Mouse (Mus musculus): ENCODE data around the gene Prima1. TPM values are rescaled to one million over a fixed set of nuclear protein-coding genes. Genes with fewer than 3 reads are reported as not detected.

Prima1 gene
- polyA plus RNA-seq, 1 experiment from 2014 or later = not detected

GRCm38 (mm10) chr12:103150247-103150646, 91.7 kb downstream of the Prima1 start:
- H3K27me3 ChIP-seq (ENCODE audit: control insufficient read depth, insufficient read depth, low read depth, low read length) = no peaks in the 10 kb centered on the region
- H3K4me3 ChIP-seq (ENCODE audit: low read depth, low read length) = no peak overlapping the region
- H3K4me2 ChIP-seq (ENCODE audit: low read depth, low read length) = no peak overlapping the region
- H3K9ac ChIP-seq (ENCODE audit: low read depth, low read length) = no peak overlapping the region
- H3K27ac ChIP-seq (ENCODE audit: low read length) = no peak overlapping the region
- ATAC-seq (ENCODE audit: low read depth) = no peak
- no peaks in the 10 kb centered on the region for H3K4me1 ChIP-seq (ENCODE audit: control insufficient read depth, low read depth, low read length)
- H3K9me3 ChIP-seq (replicated peaks; ENCODE audit: control insufficient read depth, low read length) = 0 out of 2 replicates have a peak, but pooled peaks cover 2% of the 10 kb centered on the region
- H3K36me3 ChIP-seq (ENCODE audit: control insufficient read depth, insufficient read depth) = no peaks in the 10 kb centered on the region
- WGBS (ENCODE audit: insufficient replicate concordance) = 47% methylated on average over 2 of the region's 2 CpGs

Other genes starting within 250 kb of the Prima1 start
- gene Fam181a, start 68.8 kb upstream of the Prima1 start, polyA plus RNA-seq (2015; fragmentation: Nextera tagmentation; extraction: Ambion mirVana) = not detected in 2 replicates
- gene Asb2, start 113.9 kb upstream of the Prima1 start, polyA plus RNA-seq (2015; fragmentation: Nextera tagmentation; extraction: Ambion mirVana) = 3.8 and 4.5 TPM in 2 replicates
- 29.4 and 31.4 TPM in 2 replicates for gene Otub2, start 146.5 kb upstream of the Prima1 start, polyA plus RNA-seq (2015; fragmentation: Nextera tagmentation; extraction: Ambion mirVana)
- gene 9330161L09Rik, start 165.7 kb upstream of the Prima1 start, polyA plus RNA-seq (2015; fragmentation: Nextera tagmentation; extraction: Ambion mirVana) = 0.11 TPM in 1 of 2 replicates, not detected in the other
- gene Ddx24, start 183.7 kb upstream of the Prima1 start, polyA plus RNA-seq (2015; fragmentation: Nextera tagmentation; extraction: Ambion mirVana) = 33.8 and 40.9 TPM in 2 replicates
- gene Ifi27, start 192.1 kb upstream of the Prima1 start, polyA plus RNA-seq (2015; fragmentation: Nextera tagmentation; extraction: Ambion mirVana) = 16.2 and 20.8 TPM in 2 replicates
- gene Ifi27l2a, start 201.5 kb upstream of the Prima1 start, polyA plus RNA-seq (2015; fragmentation: Nextera tagmentation; extraction: Ambion mirVana) = 8.1 and 9.6 TPM in 2 replicates
- 0.31 TPM in 1 of 2 replicates, not detected in the other for gene Ifi27l2b, start 215.1 kb upstream of the Prima1 start, polyA plus RNA-seq (2015; fragmentation: Nextera tagmentation; extraction: Ambion mirVana)

Measured in liver, embryonic 16.5 days (tissue).